Mouse (Mus musculus) MEL (cell line): ENCODE measurements around the gene Nop53. TPM values are rescaled to one million over a fixed set of nuclear protein-coding genes. Genes with fewer than 3 reads are reported as not detected.

Experiments used
- DNase-seq: peaks from one replicate; pipeline ENCODE4 v3.0.0; 2011; ENCODE audit warnings: low read depth, low spot score
- H3K27ac ChIP-seq: 2 replicates; pipeline ENCODE4 v1.5.1; 2012; ENCODE audit warnings: low read depth, mild to moderate bottlenecking, control low read depth, low read length, moderate library complexity; ENCODE audit not compliant: control insufficient read depth
- H3K27me3 ChIP-seq, 2 experiments: fragments of 150-350 bp in 1 of 2; sonication (generic) in 1 of 2; 2 replicates each; pipeline ENCODE4 v1.6.1; 2012; ENCODE audit warnings: low read length in 2 of 2, mild to moderate bottlenecking in 2 of 2, improper control_type of control experiment in 1 of 2, moderate library complexity in 1 of 2; ENCODE audit not compliant: insufficient read depth in 2 of 2, control insufficient read depth in 1 of 2
- H3K36me3 ChIP-seq, 2 experiments: 2 replicates each; pipeline ENCODE4 v1.6.1; 2012 to 2014; ENCODE audit warnings: low read length in 2 of 2, improper control_type of control experiment in 1 of 2, inconsistent platforms in 1 of 2, mild to moderate bottlenecking in 1 of 2; ENCODE audit not compliant: insufficient read depth in 2 of 2, control insufficient read depth in 1 of 2
- H3K4me1 ChIP-seq, 2 experiments: fragments of 150-350 bp in 1 of 2; sonication (generic) in 1 of 2; 2 replicates each; pipeline ENCODE4 v1.6.1; 2012; ENCODE audit warnings: low read length in 2 of 2, improper control_type of control experiment in 1 of 2, mild to moderate bottlenecking in 1 of 2; ENCODE audit not compliant: insufficient read depth in 2 of 2, control insufficient read depth in 1 of 2
- H3K4me3 ChIP-seq, 2 experiments: fragments of 150-350 bp in 1 of 2; sonication (generic) in 1 of 2; 2 replicates each; pipeline ENCODE4 v1.5.1; 2012; ENCODE audit warnings: low read depth in 2 of 2, low read length in 2 of 2, mild to moderate bottlenecking in 2 of 2, moderate library complexity in 2 of 2, control low read depth in 1 of 2, improper control_type of control experiment in 1 of 2; ENCODE audit not compliant: control insufficient read depth in 1 of 2, insufficient read depth in 1 of 2
- H3K79me2 ChIP-seq: 2 replicates; pipeline ENCODE4 v1.6.1; 2012; ENCODE audit warnings: mild to moderate bottlenecking, low read length, moderate library complexity; ENCODE audit not compliant: control insufficient read depth, poor library complexity, insufficient read depth
- H3K9ac ChIP-seq: 2 replicates; pipeline ENCODE4 v1.6.1; 2012; ENCODE audit warnings: low read depth, mild to moderate bottlenecking, control low read depth, low read length, moderate library complexity; ENCODE audit not compliant: control insufficient read depth, poor library complexity, severe bottlenecking
- H3K9me3 ChIP-seq: fragments of 150-350 bp; sonication (generic); replicated peaks from 2 replicates; pipeline ENCODE4 v1.6.1; 2012; ENCODE audit warnings: mild to moderate bottlenecking, low read length, improper control_type of control experiment, moderate library complexity; ENCODE audit not compliant: insufficient read depth
- BHLHE40 ChIP-seq: IDR thresholded peaks from 2 replicates; pipeline ENCODE4 v1.6.1; 2012; ENCODE audit warnings: low read depth, mild to moderate bottlenecking, inconsistent platforms, low read length, improper control_type of control experiment, borderline replicate concordance
- CTCF ChIP-seq, 3 experiments: IDR thresholded peaks in 2 of 3; conservative IDR thresholded peaks in 1 of 3; 2 replicates each; pipeline ENCODE4 v1.5.1; 2011 to 2012; ENCODE audit warnings: low read length in 3 of 3, low read depth in 2 of 3, mild to moderate bottlenecking in 2 of 3, improper control_type of control experiment in 1 of 3, inconsistent platforms in 1 of 3, mixed read lengths in 1 of 3, moderate library complexity in 1 of 3; ENCODE audit not compliant: control insufficient read depth in 1 of 3, insufficient read depth in 1 of 3, poor library complexity in 1 of 3, severe bottlenecking in 1 of 3
- E2F4 ChIP-seq: IDR thresholded peaks from 2 replicates; pipeline ENCODE4 v1.6.1; 2011; ENCODE audit warnings: low read depth, low read length, improper control_type of control experiment, borderline replicate concordance
- EP300 ChIP-seq, 2 experiments: IDR thresholded peaks; 2 replicates each; pipeline ENCODE4 v1.6.1; 2011; ENCODE audit warnings: improper control_type of control experiment in 2 of 2, low read length in 2 of 2, low read depth in 1 of 2, mild to moderate bottlenecking in 1 of 2
- ETS1 ChIP-seq: IDR thresholded peaks from 2 replicates; pipeline ENCODE4 v1.6.1; 2012; ENCODE audit warnings: low read depth, mild to moderate bottlenecking, inconsistent platforms, low read length, improper control_type of control experiment, moderate library complexity
- GABPA ChIP-seq: IDR thresholded peaks from 2 replicates; pipeline ENCODE4 v1.6.1; 2012; ENCODE audit warnings: low read depth, mild to moderate bottlenecking, inconsistent platforms, low read length, improper control_type of control experiment, moderate library complexity
- JUND ChIP-seq: IDR thresholded peaks from 2 replicates; pipeline ENCODE4 v1.6.1; 2011; ENCODE audit warnings: low read depth, mild to moderate bottlenecking, improper control_type of control experiment, low read length
- KAT2A ChIP-seq: conservative IDR thresholded peaks from 2 replicates; pipeline ENCODE4 v1.6.1; 2012; ENCODE audit warnings: low read depth, low read length, improper control_type of control experiment, inconsistent platforms
- MAFK ChIP-seq: IDR thresholded peaks from 2 replicates; pipeline ENCODE4 v1.6.1; 2011; ENCODE audit warnings: low read depth, mild to moderate bottlenecking, low read length, improper control_type of control experiment, borderline replicate concordance
- MEF2A ChIP-seq: IDR thresholded peaks from 2 replicates; pipeline ENCODE4 v1.6.1; 2014; ENCODE audit warnings: low read depth, mild to moderate bottlenecking, inconsistent platforms, low read length, improper control_type of control experiment; ENCODE audit not compliant: poor library complexity, insufficient replicate concordance, severe bottlenecking; ENCODE audit errors: extremely low read depth
- MXI1 ChIP-seq: IDR thresholded peaks from 2 replicates; pipeline ENCODE4 v1.6.1; 2011; ENCODE audit warnings: mild to moderate bottlenecking, low read depth, low read length, improper control_type of control experiment
- NELFE ChIP-seq: IDR thresholded peaks from 2 replicates; pipeline ENCODE4 v1.6.1; 2011; ENCODE audit warnings: low read depth, low read length, improper control_type of control experiment
- POLR2A ChIP-seq, 2 experiments: IDR thresholded peaks; 2 replicates each; pipeline ENCODE4 v1.6.1; 2011 to 2012; ENCODE audit warnings: low read length in 2 of 2, mild to moderate bottlenecking in 2 of 2, control low read depth in 1 of 2, improper control_type of control experiment in 1 of 2, low read depth in 1 of 2, moderate library complexity in 1 of 2; ENCODE audit not compliant: control insufficient read depth in 1 of 2, insufficient read depth in 1 of 2, poor library complexity in 1 of 2
- POLR2AphosphoS5 ChIP-seq: IDR thresholded peaks from 2 replicates; pipeline ENCODE4 v1.6.1; 2012; ENCODE audit warnings: low read depth, borderline replicate concordance, mild to moderate bottlenecking, inconsistent platforms, low read length, moderate library complexity, mixed read lengths
- RAD21 ChIP-seq: IDR thresholded peaks from 2 replicates; pipeline ENCODE4 v1.6.1; 2011; ENCODE audit warnings: mild to moderate bottlenecking, low read depth, low read length, improper control_type of control experiment
- SIN3A ChIP-seq: IDR thresholded peaks from 2 replicates; pipeline ENCODE4 v1.6.1; 2012; ENCODE audit warnings: low read length, improper control_type of control experiment, inconsistent platforms
- TAL1 ChIP-seq: IDR thresholded peaks from 2 replicates; pipeline ENCODE4 v1.6.1; 2012; ENCODE audit warnings: mild to moderate bottlenecking, inconsistent platforms, low read length, moderate library complexity, mixed read lengths
- TBP ChIP-seq: IDR thresholded peaks from 2 replicates; pipeline ENCODE4 v1.8.0; 2011; ENCODE audit warnings: low read depth, low read length, improper control_type of control experiment
- UBTF ChIP-seq: IDR thresholded peaks from 2 replicates; pipeline ENCODE4 v1.6.1; 2012; ENCODE audit warnings: low read depth, mild to moderate bottlenecking, inconsistent platforms, low read length, improper control_type of control experiment, moderate library complexity, borderline replicate concordance; ENCODE audit not compliant: insufficient read depth
- USF1 ChIP-seq: IDR thresholded peaks from 2 replicates; pipeline ENCODE4 v1.6.1; 2014; ENCODE audit warnings: low read depth, mild to moderate bottlenecking, inconsistent platforms, low read length, improper control_type of control experiment, moderate library complexity
- USF2 ChIP-seq, 2 experiments: IDR thresholded peaks; 2 replicates each; pipeline ENCODE4 v1.6.1; 2011 to 2012; ENCODE audit warnings: improper control_type of control experiment in 2 of 2, low read length in 2 of 2, borderline replicate concordance in 1 of 2, inconsistent platforms in 1 of 2, low read depth in 1 of 2, mild to moderate bottlenecking in 1 of 2; ENCODE audit not compliant: insufficient read depth in 1 of 2
- ZMIZ1 ChIP-seq: IDR thresholded peaks from 2 replicates; pipeline ENCODE4 v1.6.1; 2012; ENCODE audit warnings: low read depth, mild to moderate bottlenecking, inconsistent platforms, low read length, improper control_type of control experiment, moderate library complexity
- polyA plus RNA-seq, 2 experiments: library from polyadenylated mRNA; stranded (reverse) in 1 of 2; unstranded in 1 of 2; fragments of >175 nt in 1 of 2; fragments of >200 nt in 1 of 2; gene quantifications; 2 replicates each; pipeline versions ENCODE4 v1.2.1 to v1.2.4; 2012; ENCODE audit warnings: low replicate concordance in 2 of 2, low read depth in 1 of 2; ENCODE audit not compliant: insufficient read length in 2 of 2, insufficient read depth in 1 of 2, missing spikeins in 1 of 2
- total RNA-seq: library from RNA; depleted of rRNA; stranded (reverse); fragments of 300-350 nt; gene quantifications from 2 replicates; pipeline ENCODE4 v1.2.3, GENCODE M21; 2012

Gene Nop53
- total and polyA plus RNA-seq, 3 experiments = 359 to 482 TPM; not detected in 1

DNA sequence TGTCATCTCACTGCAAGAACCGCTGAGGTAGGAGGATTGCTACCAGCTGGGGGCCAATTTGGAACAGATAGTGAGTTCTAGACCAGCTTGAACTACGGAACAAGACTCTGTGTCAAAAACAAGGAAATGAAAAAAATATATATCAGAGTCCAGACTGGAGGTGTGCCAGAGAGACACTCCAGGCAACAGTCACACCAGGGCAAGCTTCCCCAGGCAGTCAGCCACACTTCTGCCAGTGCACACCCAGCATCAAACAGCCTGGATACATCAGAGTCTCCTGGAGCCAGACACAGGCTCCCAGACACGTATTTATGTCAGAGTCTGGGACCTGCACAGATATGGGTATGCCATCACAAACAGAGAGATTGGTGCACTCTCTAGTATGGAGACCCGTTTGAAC, 15.4 kb upstream of the Nop53 start:
- peak; percentile 36 for DNase-seq
- H3K27ac ChIP-seq = no peak overlapping the region
- TF ChIP-seq TAL1 (no peak), ETS1 (no peak), KAT2A (no peak), UBTF (no peak), POLR2AphosphoS5 (no peak), NELFE (no peak), TBP (no peak), JUND (no peak), ZMIZ1 (no peak), BHLHE40 (no peak), CTCF (IDR thresholded peaks at IDR 0.05 in 2 of 3, conservative IDR thresholded peaks at IDR 0.05 in 1 of 3; ENCODE audit: control insufficient read depth in 1 of 3, insufficient read depth in 1 of 3, low read depth in 2 of 3, low read length in 3 of 3, poor library complexity in 1 of 3, severe bottlenecking in 1 of 3) (no peak), POLR2A (IDR thresholded peaks at IDR 0.05; ENCODE audit: control insufficient read depth in 1 of 2, insufficient read depth in 1 of 2, low read depth in 1 of 2, low read length in 2 of 2, poor library complexity in 1 of 2) (no peak), USF1 (no peak), RAD21 (no peak), MAFK (no peak), SIN3A (no peak), MXI1 (no peak), EP300 (IDR thresholded peaks at IDR 0.05; ENCODE audit: low read depth in 1 of 2, low read length in 2 of 2) (no peak)
- TF ChIP-seq, all 39 proteins: peak for 0
- Histone ChIP-seq H3K9ac (no peak overlapping the region), H3K79me2 (no peaks in the 10 kb centered on the region), H3K36me3 (peaks cover 0 to 7% of the 10 kb centered on the region in 2 experiments; a peak in 2 of 4 replicates), H3K4me1 (peaks cover 3 to 12% of the 10 kb centered on the region in 2 experiments; a peak in 3 of 4 replicates), H3K4me3 (no peak overlapping the region), H3K9me3 (no peaks in the 10 kb centered on the region), H3K27me3 (no peaks in the 10 kb centered on the region)

DNA sequence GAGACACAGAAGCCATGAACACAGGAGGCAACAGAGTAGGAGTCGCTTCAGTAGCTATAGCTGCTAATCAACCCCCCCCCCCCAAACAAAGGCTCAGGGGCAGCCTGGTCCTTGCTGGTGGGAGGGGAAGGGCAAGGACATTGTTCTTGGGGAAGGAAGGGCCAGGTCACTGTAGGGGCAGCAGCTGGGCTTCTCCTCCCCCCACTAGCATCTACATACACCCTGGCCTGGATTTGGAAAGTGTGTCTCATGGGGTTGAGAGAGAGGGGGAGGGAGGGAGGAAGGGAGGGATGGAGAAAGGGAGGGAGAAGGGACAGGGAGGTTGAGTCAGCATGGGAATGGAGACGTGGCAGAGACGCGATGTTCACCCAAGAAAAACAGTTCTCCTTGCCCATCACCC, 14.8 kb upstream of the Nop53 start:
- Histone ChIP-seq H3K4me1 (peaks cover 3 to 15% of the 10 kb centered on the region in 2 experiments; a peak in 3 of 4 replicates), H3K79me2 (no peaks in the 10 kb centered on the region), H3K9me3 (no peaks in the 10 kb centered on the region), H3K4me3 (no peak overlapping the region), H3K9ac (no peak overlapping the region), H3K27me3 (no peaks in the 10 kb centered on the region), H3K27ac (no peak overlapping the region), H3K36me3 (peaks cover 0 to 8% of the 10 kb centered on the region in 2 experiments; a peak in 2 of 4 replicates)
- no peak for TF ChIP-seq POLR2A (IDR thresholded peaks at IDR 0.05; ENCODE audit: control insufficient read depth in 1 of 2, insufficient read depth in 1 of 2, low read depth in 1 of 2, low read length in 2 of 2, poor library complexity in 1 of 2)
- TF ChIP-seq MEF2A = no peak
- TF ChIP-seq KAT2A = no peak
- no peak for TF ChIP-seq E2F4
- TF ChIP-seq GABPA = no peak
- no peak for TF ChIP-seq USF2 (IDR thresholded peaks at IDR 0.05; ENCODE audit: borderline replicate concordance in 1 of 2, insufficient read depth in 1 of 2, low read depth in 1 of 2, low read length in 2 of 2)
- DNase-seq = no peak
